ENCODE assay signal across 8 mouse cellular contexts in the genomic region with DNA sequence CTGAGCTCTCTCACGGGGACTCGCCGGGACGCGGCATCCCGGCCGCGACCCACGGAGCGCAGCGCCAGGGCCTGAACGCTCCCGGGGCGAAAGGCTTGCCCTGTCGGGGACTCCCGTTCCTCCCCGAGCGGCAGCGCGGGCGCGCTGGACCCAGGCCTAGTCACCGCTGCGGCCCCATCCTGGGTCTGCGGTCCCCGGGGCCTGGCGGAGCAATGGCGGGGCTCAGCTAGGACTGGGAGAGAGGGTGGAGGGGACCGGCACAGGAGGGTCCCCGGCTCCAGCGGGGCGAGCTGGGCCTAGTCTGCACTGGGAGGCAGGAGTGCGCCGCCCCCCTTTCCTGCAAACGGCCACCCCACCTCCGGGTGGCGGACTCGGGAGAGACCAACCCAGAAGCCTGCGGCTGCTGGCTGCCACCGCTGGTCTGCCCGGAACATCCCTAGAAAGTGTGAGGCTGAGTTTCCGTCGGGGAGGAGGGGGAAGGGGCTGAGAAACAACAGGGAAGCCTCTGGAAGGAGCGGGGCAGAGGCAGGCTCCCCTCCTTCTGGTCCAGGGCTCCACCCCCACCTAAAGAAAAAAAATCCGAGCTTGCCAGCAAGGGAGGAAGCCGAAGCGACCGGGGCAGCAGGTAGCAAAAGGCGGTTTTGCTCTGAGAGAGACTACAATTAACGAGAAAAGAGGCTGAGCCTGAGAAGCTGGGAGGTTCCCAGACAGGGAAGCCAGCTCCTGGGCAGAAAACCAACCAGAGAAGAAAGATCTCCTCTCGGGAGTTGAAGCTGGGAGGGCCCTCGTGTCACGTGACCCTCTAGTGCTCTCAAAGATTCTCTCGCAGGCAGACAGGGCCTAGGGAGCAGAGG.
DNase-seq lines count a peak whose midpoint lies in the region; ATAC-seq and TF ChIP-seq lines count a peak whose summit lies in the region.

No protein-coding gene starts in this region.

- peak overlapping the region; percentile 100 for H3K27ac ChIP-seq in hindbrain, postnatal 0 days

- peak overlapping the region; percentile 78 for H3K4me3 ChIP-seq in hindbrain, postnatal 0 days (ENCODE audit: low read length)

- no peaks in the 10 kb centered on the region for H3K36me3 ChIP-seq in hindbrain, postnatal 0 days (ENCODE audit: insufficient read depth, low read length)

- H3K4me1 ChIP-seq in hindbrain, postnatal 0 days (ENCODE audit: insufficient read depth, low read length), result peaks cover 20% of the 10 kb centered on the region

- H3K4me2 ChIP-seq in hindbrain, postnatal 0 days (ENCODE audit: low read depth, low read length), result peak overlapping the region; percentile 99

- peak; percentile 88 for ATAC-seq in hindbrain, postnatal 0 days
- ATAC-seq in megakaryocyte progenitor cell, adult 5-6 weeks (replicated peaks; ENCODE audit: poor library complexity), result peak; percentile 54
- ATAC-seq in activated CD4-positive, CD25-positive, alpha-beta regulatory T cell, adult 4 months, result no peak

- WGBS in hindbrain, postnatal 0 days, result 1% methylated on average over 53 of the region's 54 CpGs

- DNase-seq in adipocyte (ENCODE audit: low spot score), result peak; percentile 87
- peak; percentile 47 to 75 for DNase-seq in cerebellum, postnatal 4 days (ENCODE audit: low spot score in 2 of 2)
- peak; percentile 70 to 72 for DNase-seq in gastrocnemius, adult 8-10 months (ENCODE audit: low spot score in 2 of 2)
- peak; percentile 92 for DNase-seq in hindbrain, postnatal 0 days (ENCODE audit: low spot score)
- DNase-seq in left cerebral cortex, adult 8-10 months (ENCODE audit: low spot score in 2 of 2), result peak; percentile 75 to 85
- peak; percentile 66 for DNase-seq in right cerebral cortex, postnatal 4 days

- TF ChIP-seq CTCF in hindbrain, postnatal 0 days (IDR thresholded peaks at IDR 0.05; ENCODE audit: low read depth), result peak; percentile 36

- H3K9me3 ChIP-seq in hindbrain, postnatal 0 days (ENCODE audit: low read length), result no peaks in the 10 kb centered on the region

- no peaks in the 10 kb centered on the region for H3K27me3 ChIP-seq in hindbrain, postnatal 0 days (ENCODE audit: insufficient read depth, low read length)

- peak overlapping the region; percentile 99 for H3K9ac ChIP-seq in hindbrain, postnatal 0 days (replicated peaks; ENCODE audit: low read length)
